Mouse (Mus musculus) gastrocnemius, adult 2 months (tissue): ENCODE data around the gene Adcy7. TPM values are rescaled to one million over a fixed set of nuclear protein-coding genes. Genes with fewer than 3 reads are reported as not detected.

Experiments
- DNase-seq: peaks from one replicate; pipeline ENCODE4 v3.0.0; 2022
- H3K27ac ChIP-seq: fragments of 200-600 bp; 2 replicates; pipeline ENCODE4 v1.8.1; 2022; ENCODE audit warnings: mild to moderate bottlenecking
- H3K4me3 ChIP-seq: fragments of 200-600 bp; 2 replicates; pipeline ENCODE4 v1.8.1; 2022; ENCODE audit warnings: mild to moderate bottlenecking, moderate library complexity
- CTCF ChIP-seq: fragments of 200-600 bp; IDR thresholded peaks from 2 replicates; pipeline ENCODE4 v1.8.1; 2022; ENCODE audit warnings: antibody characterized with exemption, mild to moderate bottlenecking, moderate library complexity
- intact Hi-C: fragments of 180-260 bp; cut with DNase I; formaldehyde crosslinking; loops from one replicate; pipeline ENCODE4 v1.15.1; 2025
- total RNA-seq, 2 experiments: library from RNA; stranded (reverse); gene quantifications; 2 replicates each; pipeline ENCODE4 v1.2.3; 2021

Adcy7 gene
- total RNA-seq, 2 experiments from 2014 or later: 3.4 to 6.6 TPM

GRCm38 (mm10) chr8:88258544-88258943 is 13.7 kb upstream of the Adcy7 start:
- Histone ChIP-seq H3K4me3 (no peak overlapping the region), H3K27ac (no peak overlapping the region)
- no peak for TF ChIP-seq CTCF
- intact Hi-C loops: no loop called here
- DNase-seq: no peak

GRCm38 (mm10) chr8:88260466-88260980 is 11.7 kb upstream of the Adcy7 start:
- intact Hi-C loops: loop anchor here (10.0 kb wide), 1 partner anchor 434 kb away; the partner anchor contains the start of gene Cyld
- DNase-seq: no peak
- Histone ChIP-seq H3K4me3 (no peak overlapping the region), H3K27ac (no peak overlapping the region)
- no peak for TF ChIP-seq CTCF

GRCm38 (mm10) chr8:88262831-88263635 is 9.2 kb upstream of the Adcy7 start:
- no peak for TF ChIP-seq CTCF

GRCm38 (mm10) chr8:88265511-88265910 is 6.7 kb upstream of the Adcy7 start:
- Histone ChIP-seq H3K27ac (no peak overlapping the region), H3K4me3 (no peak overlapping the region)
- intact Hi-C loops: loop anchor here (10.0 kb wide), 1 partner anchor 429 kb away; the partner anchor contains the start of gene Cyld
- no peak for DNase-seq
- TF ChIP-seq CTCF: no peak

More at GRCm38 (mm10) chr8:88262831-88263635, 9.2 kb upstream of the Adcy7 start:
- Histone ChIP-seq H3K27ac (no peak overlapping the region), H3K4me3 (no peak overlapping the region)
- no peak for DNase-seq
- intact Hi-C loops: loop anchor here (10.0 kb wide), 1 partner anchor 432 kb away; the partner anchor contains the start of gene Cyld

GRCm38 (mm10) chr8:88266170-88266800 is 5.9 kb upstream of the Adcy7 start:
- Histone ChIP-seq H3K4me3 (no peak overlapping the region), H3K27ac (no peak overlapping the region)
- peak; percentile 100 for TF ChIP-seq CTCF
- intact Hi-C loops: loop anchor here (2.0 to 10.0 kb wide), 3 partner anchors 93 to 429 kb away; partner anchors contain the start of gene Cyld
- peak; percentile 86 for DNase-seq

- DNase-seq: no peak
- no peak for TF ChIP-seq CTCF
- Histone ChIP-seq H3K4me3 (no peak overlapping the region), H3K27ac (no peak overlapping the region)
- intact Hi-C loops: loop anchor here (2.0 to 10.0 kb wide), 3 partner anchors 92 to 428 kb away; partner anchors contain the start of gene Cyld
Observed at GRCm38 (mm10) chr8:88266801-88267403, 5.3 kb upstream of the Adcy7 start.

- DNase-seq: no peak
- Histone ChIP-seq H3K4me3 (no peak overlapping the region), H3K27ac (no peak overlapping the region)
- intact Hi-C loops: loop anchor here (10.0 kb wide), 1 partner anchor 426 kb away; the partner anchor contains the start of gene Cyld
- TF ChIP-seq CTCF: peak; percentile 52
Observed at GRCm38 (mm10) chr8:88269107-88269875, 2.9 kb upstream of the Adcy7 start.

GRCm38 (mm10) chr8:88270086-88270485 is 2.1 kb upstream of the Adcy7 start:
- no peak for DNase-seq
- no peak for TF ChIP-seq CTCF
- intact Hi-C loops: loop anchor here (5.0 kb wide), 1 partner anchor 42 kb away; no protein-coding TSS in a partner anchor
- H3K27ac ChIP-seq: no peak overlapping the region
- no peak overlapping the region for H3K4me3 ChIP-seq

- no peak for TF ChIP-seq CTCF
- intact Hi-C loops: loop anchor here (5.0 kb wide), 1 partner anchor 39 kb away; no protein-coding TSS in a partner anchor
- peak; percentile 52 for DNase-seq
- peak overlapping the region; percentile 79 for H3K4me3 ChIP-seq
- peak overlapping the region; percentile 81 for H3K27ac ChIP-seq
Observed at GRCm38 (mm10) chr8:88273051-88273430, 838 bp downstream of the Adcy7 start.

GRCm38 (mm10) chr8:88274090-88274489 is 1.9 kb downstream of the Adcy7 start:
- no peak for DNase-seq
- Histone ChIP-seq H3K27ac (peak overlapping the region; percentile 81), H3K4me3 (peak overlapping the region; percentile 79; the same call in 1 of the 2 replicates)
- intact Hi-C loops: loop anchor here (5.0 kb wide), 1 partner anchor 38 kb away; no protein-coding TSS in a partner anchor
- TF ChIP-seq CTCF: no peak

- TF ChIP-seq CTCF: no peak
- DNase-seq: no peak
- intact Hi-C loops: no loop called here
- Histone ChIP-seq H3K4me3 (no peak overlapping the region), H3K27ac (peak overlapping the region; percentile 54)
Observed at GRCm38 (mm10) chr8:88279220-88279619, 7.0 kb downstream of the Adcy7 start.
